Mouse (Mus musculus) embryonic facial prominence, embryonic 15.5 days (tissue): ENCODE measurements around the gene Tmem139. TPM values are rescaled to one million over a fixed set of nuclear protein-coding genes. Genes with fewer than 3 reads are reported as not detected.

Source experiments
- ATAC-seq: fragments of 200-750 bp; cut with Nextera tagmentation; 2 replicates; pipeline ENCODE4 v1.8.0; 2017; ENCODE audit warnings: low read depth, moderate TSS enrichment; ENCODE audit not compliant: insufficient number of reproducible peaks, low FRiP score, low TSS enrichment
- H3K27ac ChIP-seq: fragments of 300-500 bp; sonication (generic); replicated peaks from 2 replicates; pipeline ENCODE4 v1.5.1; 2015; ENCODE audit warnings: mild to moderate bottlenecking, inconsistent platforms
- H3K27me3 ChIP-seq: fragments of 300-500 bp; sonication (generic); 2 replicates; pipeline ENCODE4 v1.6.1; 2015; ENCODE audit warnings: inconsistent platforms
- H3K36me3 ChIP-seq: fragments of 300-500 bp; sonication (generic); 2 replicates; pipeline ENCODE4 v1.6.1; 2015; ENCODE audit warnings: mild to moderate bottlenecking, inconsistent platforms
- H3K4me1 ChIP-seq: fragments of 300-500 bp; sonication (generic); 2 replicates; pipeline ENCODE4 v1.6.1; 2015; ENCODE audit warnings: inconsistent platforms
- H3K4me2 ChIP-seq: fragments of 300-500 bp; sonication (generic); replicated peaks from 2 replicates; pipeline ENCODE4 v1.6.1; 2015; ENCODE audit warnings: mild to moderate bottlenecking, inconsistent platforms
- H3K4me3 ChIP-seq: fragments of 300-500 bp; sonication (generic); replicated peaks from 2 replicates; pipeline ENCODE4 v1.5.1; 2015; ENCODE audit warnings: mild to moderate bottlenecking, inconsistent platforms
- H3K9ac ChIP-seq: fragments of 300-500 bp; sonication (generic); 2 replicates; pipeline ENCODE4 v1.6.1; 2015; ENCODE audit warnings: inconsistent platforms
- H3K9me3 ChIP-seq: fragments of 300-500 bp; sonication (generic); replicated peaks from 2 replicates; pipeline ENCODE4 v1.6.1; 2016; ENCODE audit warnings: inconsistent platforms
- WGBS: fragments of 180-500 bp; shearing (Covaris S2); methylation state at CpG from one replicate; pipeline ENCODE4 v1.1.7; 2015; 5-methylcytosine and 5-hydroxymethylcytosine counted together
- polyA plus RNA-seq: library from polyadenylated mRNA; unstranded; fragments of >200 nt; fragmentation: Nextera tagmentation; extraction: Ambion mirVana; gene quantifications from 2 replicates; pipeline ENCODE4 v1.2.1, GENCODE M21; 2015

The Tmem139 gene
- polyA plus RNA-seq, 1 experiment from 2014 or later, result 2.1 TPM

- Histone ChIP-seq H3K4me3 (no peak overlapping the region), H3K9ac (no peak overlapping the region), H3K9me3 (no peaks in the 10 kb centered on the region), H3K27ac (no peak overlapping the region), H3K4me2 (no peak overlapping the region), H3K4me1 (no peaks in the 10 kb centered on the region), H3K36me3 (peaks cover 54% of the 10 kb centered on the region), H3K27me3 (no peaks in the 10 kb centered on the region)
- ATAC-seq, result no peak
- WGBS, result 61% methylated on average over 5 of the region's 5 CpGs
These were observed 21.2 kb downstream of the Tmem139 start for GRCm38 (mm10) chr6:42282865-42283528.

- Histone ChIP-seq H3K4me2 (no peak within 1 kb of the TSS), H3K27ac (no peak within 1 kb of the TSS), H3K4me1 (no peaks in the 10 kb centered on the region), H3K9ac (no peak within 1 kb of the TSS), H3K9me3 (no peaks in the 10 kb centered on the region), H3K27me3 (no peaks in the 10 kb centered on the region), H3K36me3 (peaks cover 23% of the 10 kb centered on the region; the same call in 1 of the 2 replicates), H3K4me3 (no peak within 1 kb of the TSS)
- 74% methylated on average over 5 of the region's 5 CpGs for WGBS
- no peak for ATAC-seq
These were observed 24.7 kb downstream of the Tmem139 start, which contains the start of gene Clcn1 for GRCm38 (mm10) chr6:42286448-42286847. TSS of gene Clcn1 (plus strand) at chr6:42286685.

- H3K4me2 ChIP-seq, result no peak overlapping the region
- H3K27ac ChIP-seq, result no peak overlapping the region
- no peaks in the 10 kb centered on the region for H3K9me3 ChIP-seq
- no peak for ATAC-seq
- no peak overlapping the region for H3K4me3 ChIP-seq
- H3K36me3 ChIP-seq, result peaks cover 13% of the 10 kb centered on the region; the same call in 1 of the 2 replicates
- H3K4me1 ChIP-seq, result no peaks in the 10 kb centered on the region
- H3K27me3 ChIP-seq, result no peaks in the 10 kb centered on the region
- no peak overlapping the region for H3K9ac ChIP-seq
These were observed 25.8 kb downstream of the Tmem139 start for GRCm38 (mm10) chr6:42287562-42287961.

- 86% methylated on average over 6 of the region's 6 CpGs for WGBS
- H3K9ac ChIP-seq, result no peak overlapping the region
- no peak for ATAC-seq
- no peaks in the 10 kb centered on the region for H3K9me3 ChIP-seq
- H3K4me2 ChIP-seq, result no peak overlapping the region
- no peaks in the 10 kb centered on the region for H3K36me3 ChIP-seq
- no peaks in the 10 kb centered on the region for H3K27me3 ChIP-seq
- H3K27ac ChIP-seq, result no peak overlapping the region
- H3K4me3 ChIP-seq, result no peak overlapping the region
- H3K4me1 ChIP-seq, result no peaks in the 10 kb centered on the region
These were observed 31.6 kb downstream of the Tmem139 start for GRCm38 (mm10) chr6:42293327-42293726.

DNA sequence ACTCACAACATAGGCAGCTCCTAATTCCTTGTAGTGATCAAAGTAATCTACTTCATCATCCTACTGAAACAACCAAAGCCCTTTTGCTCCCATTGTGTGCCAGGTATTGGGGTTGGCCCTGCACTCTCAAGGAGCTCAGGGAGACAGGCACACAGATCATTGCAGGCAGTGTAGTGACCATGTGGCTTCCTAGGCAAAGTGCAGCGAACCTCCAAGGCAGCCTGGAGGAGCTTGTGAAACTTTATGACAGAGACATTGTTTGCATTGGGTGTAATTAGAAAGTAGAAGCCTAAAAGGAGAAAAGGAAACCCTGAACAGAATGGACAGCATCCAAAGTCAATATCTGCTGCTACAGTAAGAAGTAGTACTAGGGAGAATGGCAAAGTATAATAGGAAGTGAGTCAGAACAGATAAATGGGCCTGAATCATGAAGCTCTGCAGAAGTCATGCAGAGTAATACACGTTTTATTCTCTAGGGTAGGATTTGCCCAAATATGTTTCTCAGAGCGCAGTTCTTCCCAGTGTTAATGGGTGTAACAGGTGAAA lies 33.9 kb downstream of the Tmem139 start:
- Histone ChIP-seq H3K9me3 (no peaks in the 10 kb centered on the region), H3K4me2 (no peak overlapping the region), H3K27me3 (no peaks in the 10 kb centered on the region), H3K4me3 (no peak overlapping the region), H3K4me1 (no peaks in the 10 kb centered on the region), H3K9ac (no peak overlapping the region), H3K27ac (no peak overlapping the region), H3K36me3 (no peaks in the 10 kb centered on the region)
- WGBS, result 66% methylated on average over 3 of the region's 3 CpGs
- ATAC-seq, result no peak

DNA sequence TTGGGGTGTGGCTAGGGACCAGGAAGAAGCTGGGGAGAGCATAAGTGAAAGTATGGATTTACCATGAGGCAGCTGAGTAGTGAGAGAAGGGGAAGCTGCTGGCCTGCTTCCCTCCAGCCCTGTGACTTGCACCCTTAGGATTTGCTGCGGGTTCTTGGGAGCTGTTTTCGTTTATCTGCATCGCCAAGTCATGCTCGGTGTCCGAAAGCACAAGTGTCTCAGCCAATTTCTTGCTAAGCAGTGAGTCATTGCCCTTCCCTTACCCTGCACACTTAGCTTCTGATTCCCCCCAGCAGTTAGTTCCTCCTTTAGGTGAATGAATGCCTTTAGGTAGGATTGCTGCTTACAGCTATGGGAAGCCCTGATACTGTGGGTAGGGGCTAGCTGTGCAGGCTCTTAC lies 37.6 kb downstream of the Tmem139 start:
- no peak overlapping the region for H3K4me2 ChIP-seq
- 83% methylated on average over 5 of the region's 5 CpGs for WGBS
- no peaks in the 10 kb centered on the region for H3K36me3 ChIP-seq
- ATAC-seq, result no peak
- H3K4me1 ChIP-seq, result no peaks in the 10 kb centered on the region
- no peak overlapping the region for H3K9ac ChIP-seq
- no peaks in the 10 kb centered on the region for H3K27me3 ChIP-seq
- no peak overlapping the region for H3K27ac ChIP-seq
- no peaks in the 10 kb centered on the region for H3K9me3 ChIP-seq
- no peak overlapping the region for H3K4me3 ChIP-seq

DNA sequence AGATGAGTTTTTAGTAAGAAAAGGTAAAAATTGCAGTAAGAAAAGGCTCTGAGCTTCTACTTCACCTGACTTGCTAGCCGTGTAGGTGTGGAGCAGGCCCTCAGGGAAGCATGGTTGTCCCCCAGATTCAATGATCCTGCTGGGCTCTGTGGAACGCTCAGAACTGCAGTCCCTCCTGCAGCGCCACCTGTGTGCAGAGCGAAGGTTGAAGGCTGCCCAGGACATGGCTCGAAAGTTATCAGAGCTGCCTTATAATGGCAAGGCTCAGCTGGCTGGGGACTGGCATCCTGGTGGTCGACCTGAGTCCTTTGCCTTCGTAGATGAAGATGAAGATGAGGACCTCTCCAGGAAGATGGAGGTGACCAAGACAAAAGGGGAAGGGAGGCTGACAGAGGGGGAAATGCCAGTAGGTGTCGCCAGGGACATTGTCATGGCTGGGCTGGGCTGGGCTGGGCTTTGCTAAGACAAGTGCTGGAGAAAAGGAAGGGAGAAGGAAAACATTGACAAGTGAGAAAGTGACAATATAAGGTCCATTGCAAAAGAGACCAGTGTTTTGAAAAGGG lies 48.1 kb downstream of the Tmem139 start:
- Histone ChIP-seq H3K4me2 (no peak overlapping the region), H3K36me3 (no peaks in the 10 kb centered on the region), H3K27me3 (no peaks in the 10 kb centered on the region), H3K4me1 (no peaks in the 10 kb centered on the region), H3K9ac (no peak overlapping the region), H3K27ac (no peak overlapping the region), H3K4me3 (no peak overlapping the region), H3K9me3 (no peaks in the 10 kb centered on the region)
- no peak for ATAC-seq
- WGBS, result 50% methylated on average over 8 of the region's 8 CpGs

DNA sequence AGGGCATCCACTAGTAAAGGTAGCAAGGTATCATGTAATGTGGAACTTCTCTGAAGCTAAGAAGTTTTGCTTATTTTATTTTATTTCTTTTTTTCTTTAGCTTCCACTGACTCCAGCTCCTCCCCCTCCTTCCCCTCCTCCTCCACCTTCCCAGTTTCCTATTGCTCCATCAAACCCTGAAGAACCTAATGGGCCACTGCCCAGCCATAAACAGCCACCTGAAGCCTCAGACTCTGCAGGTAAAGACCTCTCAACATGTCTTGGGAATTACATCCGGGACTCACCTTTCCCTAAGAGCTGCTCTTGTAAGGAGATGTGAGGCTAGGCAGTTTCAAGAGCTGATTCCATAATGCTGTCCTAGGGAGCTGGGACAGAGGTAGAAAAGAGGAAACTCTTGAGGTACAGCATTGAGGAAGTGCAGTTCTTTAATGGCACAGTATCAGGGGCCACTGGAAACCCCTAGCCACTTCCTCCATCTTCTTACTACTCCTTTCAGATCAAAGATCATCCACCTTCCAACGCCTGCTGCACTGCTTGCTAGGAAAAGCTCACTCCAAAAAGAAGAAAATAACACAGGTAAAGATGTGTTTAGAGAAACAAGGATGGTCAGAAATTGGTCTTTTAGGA lies 48.8 kb downstream of the Tmem139 start:
- no peaks in the 10 kb centered on the region for H3K36me3 ChIP-seq
- H3K9ac ChIP-seq, result no peak overlapping the region
- no peaks in the 10 kb centered on the region for H3K4me1 ChIP-seq
- H3K27ac ChIP-seq, result no peak overlapping the region
- no peak overlapping the region for H3K4me2 ChIP-seq
- H3K9me3 ChIP-seq, result no peaks in the 10 kb centered on the region
- no peak overlapping the region for H3K4me3 ChIP-seq
- H3K27me3 ChIP-seq, result no peaks in the 10 kb centered on the region
- no peak for ATAC-seq
- 81% methylated on average over 2 of the region's 2 CpGs for WGBS

Other genes with a start within 250 kb of the Tmem139 start
- not detected in 2 replicates for gene Sva, start 223.6 kb upstream of the Tmem139 start, polyA plus RNA-seq
- gene Tas2r139, start 121.0 kb upstream of the Tmem139 start, polyA plus RNA-seq, result not detected in 2 replicates
- gene Tas2r144, start 46.6 kb upstream of the Tmem139 start, polyA plus RNA-seq, result not detected in 2 replicates
- 19.0 and 20.1 TPM in 2 replicates for gene Gstk1, start 16.0 kb upstream of the Tmem139 start, polyA plus RNA-seq
- gene Casp2, start 3.0 kb downstream of the Tmem139 start, polyA plus RNA-seq, result 45.8 and 46.5 TPM in 2 replicates
- gene Clcn1, start 24.7 kb downstream of the Tmem139 start, polyA plus RNA-seq, result 0.08 and 0.24 TPM in 2 replicates
- 0.23 and 0.24 TPM in 2 replicates for gene Fam131b, start 62.7 kb downstream of the Tmem139 start, polyA plus RNA-seq
- 127 and 131 TPM in 2 replicates for gene Zyx, start 87.7 kb downstream of the Tmem139 start, polyA plus RNA-seq
- gene Epha1, start 111.3 kb downstream of the Tmem139 start, polyA plus RNA-seq, result 19.5 and 21.6 TPM in 2 replicates
- gene Tas2r143, start 138.3 kb downstream of the Tmem139 start, polyA plus RNA-seq, result not detected in 2 replicates
- not detected in 2 replicates for gene Tas2r135, start 143.5 kb downstream of the Tmem139 start, polyA plus RNA-seq
- not detected in 2 replicates for gene Tas2r126, start 172.6 kb downstream of the Tmem139 start, polyA plus RNA-seq
- not detected in 2 replicates for gene Olfr458, start 203.2 kb downstream of the Tmem139 start, polyA plus RNA-seq
- 0.08 TPM in 1 of 2 replicates, not detected in the other for gene Olfr457, start 214.4 kb downstream of the Tmem139 start, polyA plus RNA-seq
- 0.39 TPM in 1 of 2 replicates, not detected in the other for gene Olfr456, start 225.2 kb downstream of the Tmem139 start, polyA plus RNA-seq